ENCODE assay signal across 20 mouse cellular contexts in genomic region chr16:90329511-90329910, GRCm38 (mm10). TPM values are rescaled to one million over a fixed set of nuclear protein-coding genes. Genes with fewer than 3 reads are reported as not detected.
DNase-seq lines count a peak whose midpoint lies in the region; ATAC-seq lines count a peak whose summit lies in the region.
"Had no signal": no experiment of that assay in that cellular context is flagged by ENCODE, and none has a peak within 500 bp of the region (broad histone marks: within the 10 kb centered on the region; RNA-seq: fewer than 3 reads in every experiment).

No protein-coding gene starts in this region.

- H3K4me3 ChIP-seq in midbrain, embryonic 11.5 days (ENCODE audit: low read depth, low read length) = no peak overlapping the region
- no peak overlapping the region for H3K4me3 ChIP-seq in midbrain, embryonic 10.5 days
- H3K4me3 ChIP-seq in heart, embryonic 11.5 days (ENCODE audit: low read depth, low read length) = no peak overlapping the region
- H3K4me3 ChIP-seq: embryonic facial prominence, embryonic 13.5 days; forebrain, embryonic 13.5 days; hindbrain, embryonic 12.5 days had no signal

- no peaks in the 10 kb centered on the region for H3K4me1 ChIP-seq in midbrain, embryonic 11.5 days (ENCODE audit: control insufficient read depth, insufficient read depth, low read length)
- H3K4me1 ChIP-seq in midbrain, embryonic 10.5 days = no peaks in the 10 kb centered on the region
- 0 out of 2 replicates have a peak, but pooled peaks cover 5% of the 10 kb centered on the region for H3K4me1 ChIP-seq in heart, embryonic 11.5 days (ENCODE audit: control insufficient read depth, insufficient read depth, low read length)
- H3K4me1 ChIP-seq: embryonic facial prominence, embryonic 13.5 days; forebrain, embryonic 13.5 days; hindbrain, embryonic 12.5 days had no signal

- no peaks in the 10 kb centered on the region for H3K9me3 ChIP-seq in midbrain, embryonic 11.5 days (ENCODE audit: control insufficient read depth, low read length)
- no peaks in the 10 kb centered on the region for H3K9me3 ChIP-seq in midbrain, embryonic 10.5 days (replicated peaks)
- no peaks in the 10 kb centered on the region for H3K9me3 ChIP-seq in heart, embryonic 11.5 days (replicated peaks; ENCODE audit: control insufficient read depth, low read length)
- H3K9me3 ChIP-seq: embryonic facial prominence, embryonic 13.5 days; forebrain, embryonic 13.5 days; hindbrain, embryonic 12.5 days had no signal

- intact Hi-C loops in left cerebral cortex, postnatal 36 days (cut with DNase I) = loop anchor here (5.0 kb wide), 1 partner anchor 53 kb away; no protein-coding TSS in a partner anchor

- no peaks in the 10 kb centered on the region for H3K36me3 ChIP-seq in midbrain, embryonic 11.5 days (ENCODE audit: control insufficient read depth, insufficient read depth, low read length)
- H3K36me3 ChIP-seq in midbrain, embryonic 10.5 days = no peaks in the 10 kb centered on the region
- no peaks in the 10 kb centered on the region for H3K36me3 ChIP-seq in heart, embryonic 11.5 days (ENCODE audit: control insufficient read depth, insufficient read depth, low read length)
- H3K36me3 ChIP-seq: embryonic facial prominence, embryonic 13.5 days; hindbrain, embryonic 12.5 days had no signal

- no peaks in the 10 kb centered on the region for H3K27me3 ChIP-seq in midbrain, embryonic 11.5 days (ENCODE audit: control insufficient read depth, insufficient read depth, low read length)
- H3K27me3 ChIP-seq in midbrain, embryonic 10.5 days (ENCODE audit: low read depth, poor library complexity, severe bottlenecking) = no peaks in the 10 kb centered on the region
- no peaks in the 10 kb centered on the region for H3K27me3 ChIP-seq in heart, embryonic 11.5 days (ENCODE audit: control insufficient read depth, insufficient read depth, low read length)
- H3K27me3 ChIP-seq: forebrain, embryonic 13.5 days; hindbrain, embryonic 12.5 days had no signal

- DNase-seq in frontal cortex, postnatal 10 days (ENCODE audit: low spot score in 2 of 2) = no peak
- DNase-seq in midbrain, embryonic 11.5 days (ENCODE audit: low spot score, missing footprints) = peak; percentile 51
- DNase-seq in midbrain, embryonic 10.5 days (ENCODE audit: low spot score) = no peak
- peak; percentile 44 to 46 for DNase-seq in left cerebral cortex, postnatal 36 days (ENCODE audit: low spot score in 2 of 2)
- DNase-seq in yolk sac, embryonic 10.5 days (ENCODE audit: low spot score) = no peak
- DNase-seq: adrenal gland, postnatal 10 days; cerebellum, adult 11-12 months; cerebellum, adult 9-10 months; cerebellum, postnatal 25 days; forebrain, postnatal 0 days; gastrocnemius, postnatal 36 days; heart, adult 11 months; heart, postnatal 10 days; heart, postnatal 4 days had no signal

- WGBS in midbrain, embryonic 11.5 days = 86% methylated on average over 8 of the region's 8 CpGs
- WGBS in midbrain, embryonic 10.5 days = 86% methylated on average over 8 of the region's 8 CpGs
- 76% methylated on average over 8 of the region's 8 CpGs for WGBS in heart, embryonic 11.5 days (ENCODE audit: insufficient replicate concordance)

- ATAC-seq in frontal cortex, adult (ENCODE audit: low TSS enrichment) = peak; percentile 89
- ATAC-seq in midbrain, embryonic 11.5 days (ENCODE audit: low FRiP score) = no peak
- ATAC-seq in heart, embryonic 11.5 days (replicated peaks; ENCODE audit: insufficient number of reproducible peaks, low FRiP score, low TSS enrichment) = no peak
- ATAC-seq: forebrain, embryonic 13.5 days; forebrain, postnatal 0 days had no signal

- no peak overlapping the region for H3K9ac ChIP-seq in midbrain, embryonic 11.5 days (ENCODE audit: low read length)
- H3K9ac ChIP-seq in heart, embryonic 11.5 days (ENCODE audit: low read depth, low read length) = no peak overlapping the region
- H3K9ac ChIP-seq: embryonic facial prominence, embryonic 13.5 days; forebrain, embryonic 13.5 days; forebrain, postnatal 0 days; hindbrain, embryonic 12.5 days had no signal

- H3K27ac ChIP-seq in midbrain, embryonic 11.5 days (ENCODE audit: low read depth, low read length) = no peak overlapping the region
- H3K27ac ChIP-seq in midbrain, embryonic 10.5 days (replicated peaks) = no peak overlapping the region
- no peak overlapping the region for H3K27ac ChIP-seq in heart, embryonic 11.5 days (ENCODE audit: low read depth, low read length)
- H3K27ac ChIP-seq: embryonic facial prominence, embryonic 13.5 days; forebrain, embryonic 13.5 days; hindbrain, embryonic 12.5 days had no signal

- H3K4me2 ChIP-seq in midbrain, embryonic 11.5 days = no peak overlapping the region
- H3K4me2 ChIP-seq in heart, embryonic 11.5 days = no peak overlapping the region
- H3K4me2 ChIP-seq: embryonic facial prominence, embryonic 13.5 days; forebrain, embryonic 13.5 days; hindbrain, embryonic 12.5 days had no signal

RNA-seq across cellular contexts. Expression of gene Scaf4, which starts 45.2 kb away (rescaled TPM):
- polyA plus RNA-seq in midbrain, embryonic 11.5 days (2014; fragmentation: Nextera tagmentation; extraction: Ambion mirVana) = 26.9 and 31.6 TPM in 2 replicates
- 34.6 and 35.7 TPM in 2 replicates for polyA plus RNA-seq in midbrain, embryonic 10.5 days (2016; fragmentation: Nextera tagmentation; extraction: Ambion mirVana)
- 10 to 100 TPM; 35.0 to 58.2 TPM for total RNA-seq in left cerebral cortex, postnatal 36 days (2021)
- 20.1 and 22.0 TPM in 2 replicates for polyA plus RNA-seq in heart, embryonic 11.5 days (2014; fragmentation: Nextera tagmentation; extraction: Ambion mirVana)

RNA-seq across cellular contexts. Expression of gene Hunk, which starts 56.3 kb away (rescaled TPM):
- 9.7 TPM in 2 replicates for polyA plus RNA-seq in midbrain, embryonic 11.5 days (2014; fragmentation: Nextera tagmentation; extraction: Ambion mirVana)
- 11.8 and 11.9 TPM in 2 replicates for polyA plus RNA-seq in midbrain, embryonic 10.5 days (2016; fragmentation: Nextera tagmentation; extraction: Ambion mirVana)
- 10 to 100 TPM; 13.7 to 25.6 TPM for total RNA-seq in left cerebral cortex, postnatal 36 days (2021)
- 14.9 and 16.4 TPM in 2 replicates for polyA plus RNA-seq in heart, embryonic 11.5 days (2014; fragmentation: Nextera tagmentation; extraction: Ambion mirVana)
- total RNA-seq: MEL had no signal

Comparison
In these comparisons a context has a peak if more than half of its experiments do, and no peak if none do; other contexts are left out.
1. DNase-seq: peak in midbrain, embryonic 11.5 days (single experiment) and left cerebral cortex, postnatal 36 days (2 of 2); none in frontal cortex, postnatal 10 days (0 of 2), midbrain, embryonic 10.5 days (single experiment) and yolk sac, embryonic 10.5 days (single experiment).